Mouse (Mus musculus) stomach, postnatal 0 days (tissue): ENCODE measurements around the gene Rab43. TPM values are rescaled to one million over a fixed set of nuclear protein-coding genes. Genes with fewer than 3 reads are reported as not detected.

Experiments
- ATAC-seq: fragments of 200-750 bp; cut with Nextera tagmentation; 2 replicates; pipeline ENCODE4 v1.8.0; 2017; ENCODE audit not compliant: low FRiP score, low TSS enrichment
- DNase-seq: peaks from one replicate; pipeline ENCODE4 v3.0.0-alpha.2; 2016; ENCODE audit warnings: low spot score
- H3K27ac ChIP-seq: fragments of 300-500 bp; sonication (generic); replicated peaks from 2 replicates; pipeline ENCODE4 v1.5.1; 2014; ENCODE audit warnings: mild to moderate bottlenecking, control low read depth
- H3K27me3 ChIP-seq: fragments of 300-500 bp; sonication (generic); 2 replicates; pipeline ENCODE4 v1.6.1; 2014; ENCODE audit warnings: low read length; ENCODE audit not compliant: control insufficient read depth, insufficient read depth
- H3K36me3 ChIP-seq: fragments of 300-500 bp; sonication (generic); 2 replicates; pipeline ENCODE4 v1.6.1; 2014; ENCODE audit warnings: low read length, mixed read lengths; ENCODE audit not compliant: control insufficient read depth, insufficient read depth
- H3K4me1 ChIP-seq: fragments of 300-500 bp; sonication (generic); replicated peaks from 2 replicates; pipeline ENCODE4 v1.6.1; 2014; ENCODE audit warnings: antibody characterized with exemption; ENCODE audit not compliant: control insufficient read depth, insufficient read depth
- H3K4me2 ChIP-seq: fragments of 300-500 bp; sonication (generic); replicated peaks from 2 replicates; pipeline ENCODE4 v1.6.1; 2014; ENCODE audit warnings: low read depth, mild to moderate bottlenecking, control low read depth, moderate library complexity
- H3K4me3 ChIP-seq: fragments of 300-500 bp; sonication (generic); 2 replicates; pipeline ENCODE4 v1.5.1; 2014; ENCODE audit warnings: low read depth, low read length, control low read depth
- H3K9ac ChIP-seq: fragments of 300-500 bp; sonication (generic); 2 replicates; pipeline ENCODE4 v1.6.1; 2014; ENCODE audit warnings: mild to moderate bottlenecking, low read length, control low read depth, mixed read lengths
- H3K9me3 ChIP-seq: fragments of 300-500 bp; sonication (generic); 2 replicates; pipeline ENCODE4 v1.6.1; 2016; ENCODE audit warnings: low read length; ENCODE audit not compliant: control insufficient read depth
- CTCF ChIP-seq: IDR thresholded peaks from 2 replicates; pipeline ENCODE4 v1.5.1; 2016; ENCODE audit warnings: antibody characterized with exemption, low read depth, mild to moderate bottlenecking, moderate library complexity
- EP300 ChIP-seq: optimal IDR thresholded peaks from 2 replicates; pipeline ENCODE3; 2016; ENCODE audit warnings: antibody characterized with exemption
- WGBS: fragments of 180-500 bp; shearing (Covaris S2); extraction: QIAGEN DNeasy Blood & Tissue Kit; methylation state at CpG from one replicate; pipeline ENCODE4 v1.1.7; 2014; 5-methylcytosine and 5-hydroxymethylcytosine counted together
- polyA plus RNA-seq: library from polyadenylated mRNA; unstranded; fragments of >200 nt; fragmentation: Nextera tagmentation; extraction: Ambion mirVana; gene quantifications from 2 replicates; pipeline ENCODE4 v1.2.1, GENCODE M21; 2015

Gene Rab43
- polyA plus RNA-seq, 1 experiment from 2014 or later, result 12.6 TPM

GRCm38 (mm10) chr6:87850155-87850899 lies 38.4 kb upstream of the Rab43 start:
- Histone ChIP-seq H3K4me3 (peak overlapping the region; percentile 100), H3K9me3 (no peaks in the 10 kb centered on the region), H3K36me3 (no peaks in the 10 kb centered on the region; the same call in 1 of the 2 replicates), H3K4me2 (peak overlapping the region; percentile 69), H3K4me1 (no peaks in the 10 kb centered on the region), H3K9ac (peak overlapping the region; percentile 100), H3K27me3 (no peaks in the 10 kb centered on the region), H3K27ac (peak overlapping the region; percentile 98)
- under 1% methylated on average over 72 of the region's 73 CpGs for WGBS
- DNase-seq (peak; percentile 65), ATAC-seq (peak; percentile 78)
- TF ChIP-seq EP300, result no peak
- TF ChIP-seq CTCF, result no peak

GRCm38 (mm10) chr6:87849780-87850154 lies 37.8 kb upstream of the Rab43 start:
- TF ChIP-seq EP300 (no peak), CTCF (no peak)
- H3K27me3 ChIP-seq, result no peaks in the 10 kb centered on the region
- H3K4me3 ChIP-seq, result peak overlapping the region; percentile 100
- ATAC-seq (no peak), DNase-seq (peak; percentile 38)
- H3K4me2 ChIP-seq, result peak overlapping the region; percentile 69
- 0% methylated on average over 8 of the region's 8 CpGs for WGBS
- H3K36me3 ChIP-seq, result peaks cover 3% of the 10 kb centered on the region
- H3K27ac ChIP-seq, result peak overlapping the region; percentile 98
- H3K9me3 ChIP-seq, result no peaks in the 10 kb centered on the region
- peak overlapping the region; percentile 100 for H3K9ac ChIP-seq
- H3K4me1 ChIP-seq, result no peaks in the 10 kb centered on the region

- ATAC-seq (no peak), DNase-seq (no peak)
- no peak overlapping the region for H3K4me2 ChIP-seq
- 66% methylated on average over 1 of the region's 1 CpGs for WGBS
- no peak overlapping the region for H3K4me3 ChIP-seq
- no peak for TF ChIP-seq CTCF
- no peak for TF ChIP-seq EP300
- no peaks in the 10 kb centered on the region for H3K4me1 ChIP-seq
- no peaks in the 10 kb centered on the region for H3K9me3 ChIP-seq
- no peaks in the 10 kb centered on the region for H3K27me3 ChIP-seq
- no peak overlapping the region for H3K27ac ChIP-seq
- peaks cover 21% of the 10 kb centered on the region for H3K36me3 ChIP-seq
- H3K9ac ChIP-seq, result no peak overlapping the region
Observed at GRCm38 (mm10) chr6:87846813-87847212, 34.8 kb upstream of the Rab43 start.

GRCm38 (mm10) chr6:87845031-87845695 lies 33.2 kb upstream of the Rab43 start:
- WGBS, result 90% methylated on average over 13 of the region's 13 CpGs
- Histone ChIP-seq H3K4me3 (no peak overlapping the region), H3K36me3 (peaks cover 21% of the 10 kb centered on the region), H3K27me3 (no peaks in the 10 kb centered on the region), H3K4me2 (no peak overlapping the region), H3K27ac (no peak overlapping the region), H3K9me3 (no peaks in the 10 kb centered on the region), H3K9ac (no peak overlapping the region), H3K4me1 (no peaks in the 10 kb centered on the region)
- TF ChIP-seq CTCF, result no peak
- no peak for TF ChIP-seq EP300
- DNase-seq (no peak), ATAC-seq (no peak)

- H3K9ac ChIP-seq, result no peak overlapping the region
- no peak overlapping the region for H3K4me3 ChIP-seq
- H3K27ac ChIP-seq, result no peak overlapping the region
- no peak overlapping the region for H3K4me2 ChIP-seq
- no peaks in the 10 kb centered on the region for H3K27me3 ChIP-seq
- TF ChIP-seq EP300 (no peak), CTCF (peak; percentile 59)
- no peak for ATAC-seq
- H3K4me1 ChIP-seq, result no peaks in the 10 kb centered on the region
- 12% methylated on average over 1 of the region's 1 CpGs for WGBS
- no peak for DNase-seq
- H3K9me3 ChIP-seq, result no peaks in the 10 kb centered on the region
- H3K36me3 ChIP-seq, result peaks cover 21% of the 10 kb centered on the region
Observed at GRCm38 (mm10) chr6:87842254-87842653, 30.3 kb upstream of the Rab43 start.

- peaks cover 21% of the 10 kb centered on the region for H3K36me3 ChIP-seq
- no peaks in the 10 kb centered on the region for H3K27me3 ChIP-seq
- ATAC-seq (no peak), DNase-seq (no peak)
- TF ChIP-seq CTCF (no peak), EP300 (no peak)
- no peak overlapping the region for H3K4me3 ChIP-seq
- no peaks in the 10 kb centered on the region for H3K4me1 ChIP-seq
- no peaks in the 10 kb centered on the region for H3K9me3 ChIP-seq
- no peak overlapping the region for H3K9ac ChIP-seq
- H3K4me2 ChIP-seq, result no peak overlapping the region
- WGBS, result 77% methylated on average over 8 of the region's 8 CpGs
- no peak overlapping the region for H3K27ac ChIP-seq
Observed at GRCm38 (mm10) chr6:87841635-87842034, 29.7 kb upstream of the Rab43 start.
